17 mouse cellular contexts compared by ENCODE assay signal in the genomic region with DNA sequence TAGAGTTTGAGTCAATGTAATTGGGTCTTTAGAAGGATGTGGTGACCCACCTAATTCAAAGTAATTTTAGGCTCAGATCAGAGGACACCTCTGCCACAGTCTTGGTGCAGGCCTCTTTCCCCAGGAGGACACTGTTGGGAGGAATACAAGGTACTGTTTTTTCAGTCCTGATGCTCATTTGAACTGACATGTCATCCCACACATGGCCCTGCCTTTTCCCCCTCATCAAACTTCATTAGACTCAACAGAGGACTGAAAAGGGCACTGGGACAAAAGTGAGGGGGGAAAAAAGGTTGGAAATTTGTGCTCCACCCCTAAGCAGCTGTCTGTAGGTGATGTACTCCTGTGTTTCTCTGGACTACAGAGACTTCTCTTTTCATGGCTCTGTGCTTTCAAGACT. TPM values are rescaled to one million over a fixed set of nuclear protein-coding genes. Genes with fewer than 3 reads are reported as not detected.
"Had no signal": no experiment of that assay in that cellular context is flagged by ENCODE, and none has a peak within 500 bp of the region (broad histone marks: within the 10 kb centered on the region; RNA-seq: fewer than 3 reads in every experiment).

No protein-coding gene starts in this region.

- H3K9me3 ChIP-seq: limb, embryonic 12.5 days; liver, embryonic 13.5 days; lung, embryonic 15.5 days; megakaryocyte, embryonic 14.5 days; stomach, embryonic 15.5 days had no signal

- H3K4me3 ChIP-seq: left cerebral cortex, adult 2 months; limb, embryonic 12.5 days; liver, embryonic 13.5 days; lung, embryonic 15.5 days; megakaryocyte, embryonic 14.5 days; stomach, embryonic 15.5 days had no signal

- H3K4me2 ChIP-seq: limb, embryonic 12.5 days; liver, embryonic 13.5 days; lung, embryonic 15.5 days; midbrain, embryonic 11.5 days; stomach, embryonic 15.5 days had no signal

- H3K27me3 ChIP-seq: limb, embryonic 12.5 days; liver, embryonic 13.5 days; lung, embryonic 15.5 days; stomach, embryonic 15.5 days had no signal

- H3K36me3 ChIP-seq: limb, embryonic 12.5 days; liver, embryonic 13.5 days; lung, embryonic 15.5 days; stomach, embryonic 15.5 days had no signal

- H3K4me1 ChIP-seq: limb, embryonic 12.5 days; liver, embryonic 13.5 days; lung, embryonic 15.5 days; megakaryocyte, embryonic 14.5 days; stomach, embryonic 15.5 days had no signal

- H3K9ac ChIP-seq: limb, embryonic 12.5 days; liver, embryonic 13.5 days; liver, postnatal 0 days; lung, embryonic 15.5 days; stomach, embryonic 15.5 days had no signal

- ATAC-seq: liver, postnatal 0 days; midbrain, embryonic 16.5 days had no signal

- H3K27ac ChIP-seq: left cerebral cortex, adult 2 months; limb, embryonic 12.5 days; liver, embryonic 13.5 days; lung, embryonic 15.5 days; macrophage; stomach, embryonic 15.5 days had no signal

- DNase-seq: kidney, adult 11 months; kidney, adult 9 months; kidney, postnatal 10 days; liver; liver, embryonic 13.5 days; liver, postnatal 0 days; lung, postnatal 14 days; thymus, adult 2 months; thymus, postnatal 25 days had no signal

RNA-seq across cellular contexts. Expression of gene Kcnd3, which starts 39.4 kb away (rescaled TPM):
- polyA plus RNA-seq: macrophage had no signal
